Mouse (Mus musculus): ENCODE results near the gene Bpifb5. TPM values are rescaled to one million over a fixed set of nuclear protein-coding genes. Genes with fewer than 3 reads are reported as not detected.
A peak's percentile ranks its signal among the peaks of the same experiment; 100 is the strongest.
"Not testable (repeated sequence)": the region's sequence is repeated elsewhere in the genome, so short reads cannot be mapped to it uniquely, and the experiment has no call there.

Bpifb5 gene
- total RNA-seq, 2 experiments from 2014 or later: 0.30 TPM; not detected in 1

GRCm38 (mm10) chr2:154227830-154228229 is 4.3 kb downstream of the Bpifb5 start:
- intact Hi-C loops (cut with DNase I): no loop called here
- no peak for DNase-seq

GRCm38 (mm10) chr2:154233426-154233825 is 9.9 kb downstream of the Bpifb5 start:
- peak; percentile 74 for DNase-seq
- intact Hi-C loops (cut with DNase I): no loop called here

DNA sequence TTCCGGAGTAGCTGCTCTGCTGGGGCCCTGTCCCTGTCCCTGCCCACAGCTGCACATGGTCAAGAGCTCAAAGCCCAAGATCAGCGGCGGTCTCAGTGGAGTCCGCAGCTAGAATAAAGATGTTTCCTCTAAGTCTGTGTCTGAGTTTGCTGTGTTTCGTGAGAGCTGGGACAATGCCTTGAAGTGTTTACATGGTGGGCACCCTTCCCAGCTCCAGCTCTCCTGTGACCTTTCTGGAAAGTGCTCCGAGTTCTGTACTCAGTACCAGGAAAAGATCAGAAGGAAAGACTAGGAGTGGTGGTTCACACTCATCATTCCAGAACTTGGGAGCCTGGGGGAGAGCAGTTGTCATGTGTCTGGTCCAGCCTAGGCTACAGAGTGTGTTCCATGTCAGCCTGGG is 17.2 kb downstream of the Bpifb5 start:
- intact Hi-C loops (cut with DNase I): no loop called here
- DNase-seq: no peak

GRCm38 (mm10) chr2:154242726-154243125 is 19.2 kb downstream of the Bpifb5 start:
- DNase-seq; intact Hi-C loops (cut with DNase I): not testable (repeated sequence)

DNA sequence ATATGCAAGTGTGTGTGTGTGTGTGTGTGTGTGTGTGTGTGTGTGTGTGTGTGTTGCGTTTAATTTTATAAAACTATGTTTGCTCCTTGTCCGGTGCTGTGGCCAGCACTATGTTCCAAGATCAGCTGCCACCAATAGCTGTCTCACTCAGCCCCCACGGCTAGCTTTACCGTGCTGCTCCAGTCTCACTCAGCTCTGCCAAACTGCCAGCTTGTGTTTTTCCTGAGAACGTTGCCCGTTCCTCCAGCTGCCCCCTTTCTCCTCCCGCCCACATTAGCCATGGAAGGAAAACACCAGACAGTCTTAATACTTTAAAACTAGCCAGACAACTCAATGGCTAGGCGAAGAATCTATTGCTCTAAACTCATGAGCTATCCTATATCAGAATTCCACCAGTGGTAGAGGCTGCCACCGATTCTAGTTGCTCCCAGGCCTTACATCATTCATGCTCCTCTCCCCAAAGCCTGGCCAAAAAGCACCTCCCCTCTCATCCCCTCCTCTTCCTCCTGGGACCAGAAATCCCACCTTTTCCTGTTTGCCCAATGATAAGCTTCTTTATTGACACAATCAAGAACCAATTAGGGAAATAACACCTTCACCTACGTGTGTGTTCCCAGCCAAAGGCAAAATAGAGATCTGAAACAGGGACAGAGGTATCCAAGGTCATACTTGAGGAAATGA is 20.0 kb downstream of the Bpifb5 start:
- intact Hi-C loops (cut with DNase I): no loop called here
- peak; percentile 60 for DNase-seq

- intact Hi-C loops (cut with DNase I): no loop called here
- no peak for DNase-seq
Observed at GRCm38 (mm10) chr2:154245322-154245721, 21.8 kb downstream of the Bpifb5 start.

DNA sequence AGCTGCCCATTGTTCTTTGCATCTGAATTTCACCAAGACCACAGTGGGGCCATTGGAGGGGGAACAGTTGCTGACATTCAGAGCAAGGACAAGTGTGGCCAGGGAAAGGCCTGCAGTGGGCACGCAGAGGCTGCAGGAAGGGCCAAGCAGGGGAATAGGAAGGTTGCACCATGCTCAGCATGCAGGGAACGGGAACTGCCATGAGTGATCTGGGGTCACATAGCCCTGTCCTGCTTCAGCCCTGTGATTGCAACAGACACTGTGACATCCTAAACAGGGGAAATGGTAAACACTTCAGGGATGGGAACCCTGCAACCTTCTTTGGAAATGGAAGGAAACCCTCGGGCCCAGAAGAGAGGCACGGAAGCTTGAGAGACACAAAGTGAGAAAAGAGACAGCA is 31.7 kb downstream of the Bpifb5 start:
- intact Hi-C loops (cut with DNase I); DNase-seq: not testable (repeated sequence)

DNA sequence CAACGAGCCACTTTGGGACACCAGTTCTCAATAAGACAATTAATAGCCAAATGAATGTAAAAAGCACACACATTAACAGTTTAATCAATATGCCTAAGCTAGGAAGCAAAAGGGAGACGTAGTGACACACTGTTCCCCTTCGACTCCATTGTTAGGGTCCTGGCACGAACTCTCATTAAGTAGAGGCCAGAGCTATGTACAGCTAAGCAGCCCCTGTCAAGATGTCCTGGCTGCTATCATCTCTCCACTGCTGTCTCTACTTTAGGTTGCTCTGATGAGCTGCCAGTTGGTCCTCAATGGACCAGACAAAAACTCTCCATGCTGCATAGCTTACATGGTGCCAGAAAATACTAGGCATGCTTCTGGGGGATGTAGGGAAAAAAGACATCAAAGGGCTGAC is 32.2 kb downstream of the Bpifb5 start:
- DNase-seq: no peak
- intact Hi-C loops (cut with DNase I): no loop called here

- intact Hi-C loops (cut with DNase I); DNase-seq: not testable (repeated sequence)
Observed at GRCm38 (mm10) chr2:154257554-154257953, 34.0 kb downstream of the Bpifb5 start, which contains the start of gene Bpifb9a. TSS of gene Bpifb9a (plus strand) at chr2:154257854.

- DNase-seq; intact Hi-C loops (cut with DNase I): not testable (repeated sequence)
Observed at GRCm38 (mm10) chr2:154264397-154264796, 40.9 kb downstream of the Bpifb5 start.

Other genes starting within 250 kb of the Bpifb5 start
- gene Bpifa6, start 248.8 kb upstream of the Bpifb5 start, total RNA-seq (2021): not detected
- gene Bpifa2, start 215.5 kb upstream of the Bpifb5 start, total RNA-seq (2021): not detected
- not detected for gene Bpifa3, start 93.4 kb upstream of the Bpifb5 start, total RNA-seq (2021)
- not detected for gene Bpifa1, start 80.9 kb upstream of the Bpifb5 start, total RNA-seq (2021)
- not detected for gene Bpifa5, start 61.1 kb upstream of the Bpifb5 start, total RNA-seq (2021)
- under 1 TPM; 0.14 to 0.30 TPM for gene Bpifb1, start 32.9 kb upstream of the Bpifb5 start, total RNA-seq (2021)
- gene Bpifb9a, start 34.1 kb downstream of the Bpifb5 start, total RNA-seq (2021): not detected
- gene Bpifb9b, start 83.5 kb downstream of the Bpifb5 start, total RNA-seq (2021): not detected
- 10 to 100 TPM; 10.2 to 14.4 TPM for gene Cdk5rap1, start 149.3 kb downstream of the Bpifb5 start, total RNA-seq (2021)
- 10 to 100 TPM; 21.7 to 22.2 TPM for gene Snta1, start 184.4 kb downstream of the Bpifb5 start, total RNA-seq (2021)
- gene Cbfa2t2, start 212.7 kb downstream of the Bpifb5 start, total RNA-seq (2021): 10 to 100 TPM; 48.3 to 55.2 TPM